Mouse (Mus musculus) olfactory bulb, adult 2 months (tissue): ENCODE data around the gene Art5.

ENCODE experiments used
- CTCF ChIP-seq: fragments of 200-500 bp; IDR thresholded peaks from 2 replicates; pipeline ENCODE4 v1.5.1; 2012; ENCODE audit warnings: low read depth, mild to moderate bottlenecking, low read length, moderate library complexity; ENCODE audit not compliant: insufficient read depth
- POLR2A ChIP-seq: fragments of 200-500 bp; IDR thresholded peaks from 2 replicates; pipeline ENCODE4 v1.6.1; 2012; ENCODE audit warnings: mild to moderate bottlenecking, low read depth, low read length, moderate library complexity; ENCODE audit not compliant: insufficient read depth

GRCm38 (mm10) chr7:102082816-102083215, 26.5 kb downstream of the Art5 start, which contains the start of gene Trpc2:
- TF ChIP-seq POLR2A (no peak), CTCF (no peak)
